Mouse (Mus musculus): ENCODE results near the gene Ctnnd2. TPM values are rescaled to one million over a fixed set of nuclear protein-coding genes. Genes with fewer than 3 reads are reported as not detected.

Ctnnd2 gene
- polyA plus RNA-seq, 1 experiment from 2014 or later = 42.4 TPM

- no peaks in the 10 kb centered on the region; the same call in 1 of the 2 replicates for H3K9me3 ChIP-seq (replicated peaks)
- no peaks in the 10 kb centered on the region for H3K4me1 ChIP-seq
- ATAC-seq (ENCODE audit: low FRiP score) = no peak
- H3K27ac ChIP-seq = no peak overlapping the region
- H3K27me3 ChIP-seq = no peaks in the 10 kb centered on the region
- 59% methylated on average over 5 of the region's 5 CpGs for WGBS
- no peak overlapping the region for H3K4me2 ChIP-seq (replicated peaks)
- H3K4me3 ChIP-seq = no peak overlapping the region
- H3K36me3 ChIP-seq = no peaks in the 10 kb centered on the region
- no peak overlapping the region for H3K9ac ChIP-seq
Measured at GRCm38 (mm10) chr15:30191931-30192668, 19.7 kb downstream of the Ctnnd2 start.

- H3K27ac ChIP-seq = no peak overlapping the region
- WGBS = 91% methylated on average over 3 of the region's 3 CpGs
- H3K9ac ChIP-seq = no peak overlapping the region
- no peak overlapping the region for H3K4me2 ChIP-seq (replicated peaks)
- no peak overlapping the region for H3K4me3 ChIP-seq
- no peaks in the 10 kb centered on the region; the same call in 1 of the 2 replicates for H3K4me1 ChIP-seq
- no peaks in the 10 kb centered on the region for H3K27me3 ChIP-seq
- no peak for ATAC-seq (ENCODE audit: low FRiP score)
- no peaks in the 10 kb centered on the region for H3K9me3 ChIP-seq (replicated peaks)
- H3K36me3 ChIP-seq = no peaks in the 10 kb centered on the region
Measured at GRCm38 (mm10) chr15:30198429-30198828, 26.0 kb downstream of the Ctnnd2 start.

- no peaks in the 10 kb centered on the region for H3K9me3 ChIP-seq (replicated peaks)
- H3K9ac ChIP-seq = no peak overlapping the region
- WGBS = 97% methylated on average over 1 of the region's 1 CpGs
- H3K27ac ChIP-seq = no peak overlapping the region
- H3K4me2 ChIP-seq (replicated peaks) = no peak overlapping the region
- no peaks in the 10 kb centered on the region for H3K27me3 ChIP-seq
- H3K4me1 ChIP-seq = no peaks in the 10 kb centered on the region; the same call in 1 of the 2 replicates
- ATAC-seq (ENCODE audit: low FRiP score) = no peak
- no peak overlapping the region for H3K4me3 ChIP-seq
- no peaks in the 10 kb centered on the region for H3K36me3 ChIP-seq
Measured at GRCm38 (mm10) chr15:30199785-30200184, 27.4 kb downstream of the Ctnnd2 start.

GRCm38 (mm10) chr15:30201211-30201610, 28.8 kb downstream of the Ctnnd2 start:
- no peak overlapping the region for H3K4me3 ChIP-seq
- no peak overlapping the region for H3K9ac ChIP-seq
- no peak overlapping the region for H3K4me2 ChIP-seq (replicated peaks)
- no peaks in the 10 kb centered on the region for H3K36me3 ChIP-seq
- H3K4me1 ChIP-seq = no peaks in the 10 kb centered on the region; the same call in 1 of the 2 replicates
- no peaks in the 10 kb centered on the region for H3K27me3 ChIP-seq
- 96% methylated on average over 2 of the region's 2 CpGs for WGBS
- no peak for ATAC-seq (ENCODE audit: low FRiP score)
- no peak overlapping the region for H3K27ac ChIP-seq
- no peaks in the 10 kb centered on the region for H3K9me3 ChIP-seq (replicated peaks)

- Histone ChIP-seq H3K9me3 (replicated peaks) (no peaks in the 10 kb centered on the region), H3K4me2 (replicated peaks) (no peak overlapping the region), H3K27me3 (no peaks in the 10 kb centered on the region), H3K4me1 (no peaks in the 10 kb centered on the region; the same call in 1 of the 2 replicates), H3K36me3 (no peaks in the 10 kb centered on the region), H3K4me3 (no peak overlapping the region), H3K9ac (no peak overlapping the region), H3K27ac (no peak overlapping the region)
- 94% methylated on average over 3 of the region's 3 CpGs for WGBS
- ATAC-seq (ENCODE audit: low FRiP score) = no peak
Measured at GRCm38 (mm10) chr15:30201617-30202016, 29.2 kb downstream of the Ctnnd2 start.

- H3K4me1 ChIP-seq = no peaks in the 10 kb centered on the region
- ATAC-seq (ENCODE audit: low FRiP score) = no peak
- H3K27ac ChIP-seq = no peak overlapping the region
- no peak overlapping the region for H3K9ac ChIP-seq
- no peaks in the 10 kb centered on the region for H3K36me3 ChIP-seq
- 65% methylated on average over 5 of the region's 5 CpGs for WGBS
- H3K4me2 ChIP-seq (replicated peaks) = no peak overlapping the region
- no peaks in the 10 kb centered on the region for H3K27me3 ChIP-seq
- H3K9me3 ChIP-seq (replicated peaks) = no peaks in the 10 kb centered on the region
- no peak overlapping the region for H3K4me3 ChIP-seq
Measured at GRCm38 (mm10) chr15:30212746-30213145, 40.4 kb downstream of the Ctnnd2 start.

- no peak overlapping the region for H3K4me2 ChIP-seq (replicated peaks)
- no peaks in the 10 kb centered on the region for H3K27me3 ChIP-seq
- H3K9ac ChIP-seq = no peak overlapping the region
- H3K4me1 ChIP-seq = no peaks in the 10 kb centered on the region
- ATAC-seq (ENCODE audit: low FRiP score) = no peak
- H3K4me3 ChIP-seq = no peak overlapping the region
- no peak overlapping the region for H3K27ac ChIP-seq
- H3K9me3 ChIP-seq (replicated peaks) = no peaks in the 10 kb centered on the region
- 87% methylated on average over 4 of the region's 4 CpGs for WGBS
- H3K36me3 ChIP-seq = no peaks in the 10 kb centered on the region
Measured at GRCm38 (mm10) chr15:30215871-30216270, 43.5 kb downstream of the Ctnnd2 start.

- 98% methylated on average over 4 of the region's 4 CpGs for WGBS
- H3K4me3 ChIP-seq = no peak overlapping the region
- no peak for ATAC-seq (ENCODE audit: low FRiP score)
Measured at GRCm38 (mm10) chr15:30229112-30229511, 56.7 kb downstream of the Ctnnd2 start.

GRCm38 (mm10) chr15:30235210-30236034, 63.0 kb downstream of the Ctnnd2 start:
- no peak for ATAC-seq (ENCODE audit: low FRiP score)
- Histone ChIP-seq H3K4me3 (no peak overlapping the region), H3K4me2 (replicated peaks) (no peak overlapping the region), H3K36me3 (no peaks in the 10 kb centered on the region), H3K27ac (no peak overlapping the region), H3K9me3 (replicated peaks) (no peaks in the 10 kb centered on the region), H3K9ac (no peak overlapping the region), H3K27me3 (no peaks in the 10 kb centered on the region), H3K4me1 (no peaks in the 10 kb centered on the region)
- 89% methylated on average over 10 of the region's 10 CpGs for WGBS

More at GRCm38 (mm10) chr15:30229112-30229511, 56.7 kb downstream of the Ctnnd2 start:
- H3K27ac ChIP-seq = no peak overlapping the region
- H3K4me2 ChIP-seq (replicated peaks) = no peak overlapping the region
- H3K36me3 ChIP-seq = no peaks in the 10 kb centered on the region
- no peak overlapping the region for H3K9ac ChIP-seq
- H3K4me1 ChIP-seq = no peaks in the 10 kb centered on the region
- no peaks in the 10 kb centered on the region for H3K9me3 ChIP-seq (replicated peaks)
- no peaks in the 10 kb centered on the region for H3K27me3 ChIP-seq

- Histone ChIP-seq H3K4me2 (replicated peaks) (no peak overlapping the region), H3K4me1 (no peaks in the 10 kb centered on the region), H3K9ac (no peak overlapping the region), H3K27ac (no peak overlapping the region), H3K4me3 (no peak overlapping the region), H3K36me3 (no peaks in the 10 kb centered on the region), H3K27me3 (no peaks in the 10 kb centered on the region), H3K9me3 (replicated peaks) (no peaks in the 10 kb centered on the region)
- ATAC-seq (ENCODE audit: low FRiP score) = no peak
- 80% methylated on average over 2 of the region's 2 CpGs for WGBS
Measured at GRCm38 (mm10) chr15:30240881-30241280, 68.5 kb downstream of the Ctnnd2 start.

- Histone ChIP-seq H3K27ac (no peak overlapping the region), H3K9ac (no peak overlapping the region), H3K9me3 (replicated peaks) (no peaks in the 10 kb centered on the region), H3K27me3 (no peaks in the 10 kb centered on the region), H3K4me2 (replicated peaks) (no peak overlapping the region), H3K4me1 (no peaks in the 10 kb centered on the region), H3K4me3 (no peak overlapping the region), H3K36me3 (no peaks in the 10 kb centered on the region)
- WGBS = 86% methylated on average over 10 of the region's 10 CpGs
- ATAC-seq (ENCODE audit: low FRiP score) = no peak
Measured at GRCm38 (mm10) chr15:30268822-30269221, 96.4 kb downstream of the Ctnnd2 start.

GRCm38 (mm10) chr15:30271141-30271572, 98.8 kb downstream of the Ctnnd2 start:
- no peak for ATAC-seq (ENCODE audit: low FRiP score)
- WGBS = 75% methylated on average over 8 of the region's 8 CpGs
- no peak overlapping the region for H3K4me2 ChIP-seq (replicated peaks)

More at GRCm38 (mm10) chr15:30271141-30271572, 98.8 kb downstream of the Ctnnd2 start:
- Histone ChIP-seq H3K27me3 (no peaks in the 10 kb centered on the region), H3K4me3 (no peak overlapping the region), H3K9ac (no peak overlapping the region), H3K4me1 (no peaks in the 10 kb centered on the region), H3K9me3 (replicated peaks) (no peaks in the 10 kb centered on the region), H3K36me3 (no peaks in the 10 kb centered on the region), H3K27ac (no peak overlapping the region)

Measured in hindbrain, embryonic 12.5 days (tissue).